Mouse (Mus musculus): Measurements from ENCODE around the gene Adgrf5. TPM values are rescaled to one million over a fixed set of nuclear protein-coding genes. Genes with fewer than 3 reads are reported as not detected.
A peak's percentile ranks its signal among the peaks of the same experiment; 100 is the strongest.

Adgrf5 gene
- not detected in 2 replicates for polyA plus RNA-seq (2012; ENCODE audit: insufficient read depth, insufficient read length, low replicate concordance, missing spikeins)

DNA sequence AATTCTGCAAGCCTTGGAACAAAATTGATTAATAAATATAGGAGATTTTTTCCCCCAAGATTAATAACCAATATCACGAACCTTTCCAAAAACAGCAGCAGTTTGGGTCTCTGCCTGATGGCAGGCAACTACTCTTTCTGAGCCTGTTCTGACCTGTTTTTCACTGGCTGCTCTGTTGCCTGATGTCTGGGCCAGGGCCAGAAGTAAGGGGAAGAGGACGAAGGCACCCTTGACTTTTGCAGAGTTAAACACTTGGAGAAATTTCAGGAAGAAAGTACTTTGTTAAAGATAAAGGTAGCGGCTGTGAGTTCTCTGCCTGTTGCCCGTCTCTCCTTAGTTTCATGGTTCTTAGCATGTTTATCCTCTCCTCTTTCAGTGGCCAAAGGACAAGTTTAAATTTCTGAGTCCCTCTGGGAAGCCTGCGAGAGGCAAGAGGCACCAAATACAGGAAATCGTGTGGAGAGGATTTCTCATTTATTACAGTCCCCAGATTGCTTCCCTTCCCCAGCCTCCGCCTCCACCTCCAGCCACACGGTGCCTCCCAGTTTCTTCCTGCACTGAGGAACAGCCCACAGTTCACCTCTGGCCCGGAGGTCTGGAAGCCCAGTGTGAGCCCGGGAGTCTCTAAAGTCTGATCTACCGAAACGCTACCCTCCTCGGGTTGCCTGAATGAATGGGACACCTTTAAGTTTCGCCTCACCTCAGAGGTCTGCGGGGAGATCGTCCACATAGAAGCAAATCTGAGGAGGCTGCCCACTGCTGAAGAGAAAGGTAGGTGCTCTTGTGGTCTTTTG is at the start of gene Adgrf5:
Gene Adgrf5 (plus strand): TSS at position 626 of the 794 bp plus-strand sequence.
- WGBS, result 65% methylated on average over 16 of the region's 16 CpGs
- no peaks in the 10 kb centered on the region for H3K4me1 ChIP-seq (ENCODE audit: control insufficient read depth, insufficient read depth, low read length)
- no peak within 1 kb of the TSS for H3K27ac ChIP-seq (ENCODE audit: insufficient read depth, low read depth, low read length)
- peak within 1 kb of the TSS; percentile 18; the same call in 1 of the 2 replicates for H3K4me3 ChIP-seq (ENCODE audit: insufficient read depth, low read depth, low read length)
- TF ChIP-seq CTCF (IDR thresholded peaks at IDR 0.05; ENCODE audit: insufficient read depth, low read depth, low read length), result no peak
- no peak; the same call in 1 of the 2 replicates for TF ChIP-seq POLR2A (IDR thresholded peaks at IDR 0.05; ENCODE audit: insufficient read depth, low read depth, low read length)

DNA sequence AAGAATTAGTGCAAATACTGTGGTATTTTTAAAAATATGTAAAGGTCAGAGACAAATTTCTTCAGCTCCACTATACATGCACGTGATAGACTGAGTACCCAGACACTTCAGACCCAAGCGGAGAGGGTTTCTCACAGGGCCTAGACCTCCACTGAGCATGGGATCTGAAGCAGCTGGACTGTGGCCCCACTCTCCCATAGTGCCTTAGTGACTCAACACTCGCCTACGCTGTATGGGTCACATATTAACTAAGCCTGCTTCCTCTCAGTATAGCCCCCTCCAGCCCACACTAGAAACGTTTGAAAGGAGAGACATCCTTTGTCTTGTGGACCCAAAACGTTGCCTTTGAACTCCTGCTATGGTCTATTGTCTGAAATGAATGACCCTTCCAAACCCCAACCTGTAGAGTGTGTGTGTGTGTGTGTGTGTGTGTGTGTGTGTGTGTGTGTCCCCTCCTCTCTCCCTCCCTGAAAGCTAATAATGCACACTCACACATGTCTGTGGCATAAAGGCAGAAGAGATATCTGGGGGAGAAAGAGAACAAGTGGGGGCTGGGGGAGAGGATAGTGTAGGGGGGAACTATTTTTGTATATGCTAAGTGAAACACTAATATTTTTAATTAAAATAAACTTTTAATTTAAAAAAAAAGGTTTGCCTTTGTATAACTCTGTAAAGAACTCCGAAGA is 34.1 kb upstream of the Adgrf5 start:
- 61% methylated on average over 7 of the region's 7 CpGs for WGBS
- Histone ChIP-seq H3K4me3 (ENCODE audit: insufficient read depth, low read depth, low read length) (no peak overlapping the region), H3K4me1 (ENCODE audit: control insufficient read depth, insufficient read depth, low read length) (peaks cover 2% of the 10 kb centered on the region; the same call in 1 of the 2 replicates), H3K27ac (ENCODE audit: insufficient read depth, low read depth, low read length) (no peak overlapping the region)
- TF ChIP-seq POLR2A (IDR thresholded peaks at IDR 0.05; ENCODE audit: insufficient read depth, low read depth, low read length), result no peak
- no peak for TF ChIP-seq CTCF (IDR thresholded peaks at IDR 0.05; ENCODE audit: insufficient read depth, low read depth, low read length)

DNA sequence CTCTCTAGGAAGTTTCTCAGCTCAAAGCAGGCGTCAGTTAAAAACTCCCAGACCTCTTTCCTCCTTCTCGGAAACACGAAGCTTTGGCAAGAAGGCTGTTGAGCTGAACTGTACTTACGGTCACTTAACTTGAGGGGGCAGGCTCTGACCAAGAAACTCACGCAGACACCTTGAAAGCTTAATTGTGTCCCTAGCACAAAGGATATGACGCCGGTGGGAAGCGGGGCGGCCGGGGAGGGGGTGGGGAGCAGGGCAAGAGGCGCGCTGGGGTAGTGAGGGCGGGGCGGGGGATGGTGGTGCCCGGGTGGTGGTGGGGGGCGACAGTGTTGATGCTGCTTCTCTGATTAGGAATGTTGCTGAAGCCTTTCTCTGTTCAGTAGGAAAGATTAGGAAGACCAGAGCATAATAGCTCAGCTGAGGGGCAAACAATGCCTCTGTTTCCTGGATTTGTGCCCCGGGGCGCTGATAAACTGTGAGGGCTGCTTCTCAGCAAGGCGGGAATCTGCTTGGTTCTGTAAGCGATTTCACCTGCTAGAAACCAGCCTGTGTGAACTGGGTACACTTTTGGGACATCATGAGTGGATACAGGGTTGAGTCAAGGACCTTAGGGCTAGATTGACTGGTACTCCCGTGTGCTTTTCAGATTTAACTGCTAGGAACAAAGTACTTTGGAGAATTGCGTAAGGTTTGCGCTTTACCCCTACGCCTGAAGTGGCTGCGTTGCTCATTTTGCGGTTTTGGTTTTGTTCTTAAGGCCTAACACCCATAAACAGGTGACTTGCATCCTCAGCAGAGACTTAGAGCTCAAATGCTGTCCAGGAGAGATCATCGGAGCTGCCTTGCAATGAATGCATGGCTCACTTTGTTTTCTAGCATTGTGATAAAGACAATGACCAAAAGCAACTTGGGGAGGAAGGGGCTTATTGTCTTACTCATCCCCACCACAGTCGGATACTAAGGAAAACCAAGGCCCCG is 33.2 kb upstream of the Adgrf5 start:
- Histone ChIP-seq H3K4me1 (ENCODE audit: control insufficient read depth, insufficient read depth, low read length) (peaks cover 2% of the 10 kb centered on the region; the same call in 1 of the 2 replicates), H3K4me3 (ENCODE audit: insufficient read depth, low read depth, low read length) (no peak overlapping the region), H3K27ac (ENCODE audit: insufficient read depth, low read depth, low read length) (no peak overlapping the region)
- TF ChIP-seq POLR2A (IDR thresholded peaks at IDR 0.05; ENCODE audit: insufficient read depth, low read depth, low read length), result no peak
- TF ChIP-seq CTCF (IDR thresholded peaks at IDR 0.05; ENCODE audit: insufficient read depth, low read depth, low read length), result no peak
- WGBS, result 22% methylated on average over 29 of the region's 29 CpGs

DNA sequence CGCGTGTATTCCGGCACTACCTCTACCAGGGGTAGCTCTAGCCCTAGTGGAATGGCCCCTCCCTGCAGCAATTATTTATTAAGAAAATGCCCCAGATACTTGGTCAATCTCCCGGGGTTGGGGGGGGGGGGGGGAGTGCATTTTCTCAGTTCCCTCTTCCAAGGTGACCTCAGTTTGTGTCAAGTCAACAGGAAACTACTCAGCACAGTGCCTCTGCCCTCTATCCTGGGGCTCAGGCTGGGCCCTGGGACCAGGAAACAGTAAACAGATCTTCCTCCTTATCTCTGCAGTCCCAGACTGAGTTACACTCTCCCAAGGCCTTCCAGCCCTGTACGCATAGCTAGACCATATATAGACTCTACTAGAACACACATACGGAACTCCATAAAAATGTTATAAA is 32.4 kb upstream of the Adgrf5 start:
- Histone ChIP-seq H3K4me3 (ENCODE audit: insufficient read depth, low read depth, low read length) (no peak overlapping the region), H3K27ac (ENCODE audit: insufficient read depth, low read depth, low read length) (no peak overlapping the region), H3K4me1 (ENCODE audit: control insufficient read depth, insufficient read depth, low read length) (peaks cover 2% of the 10 kb centered on the region; the same call in 1 of the 2 replicates)
- TF ChIP-seq POLR2A (IDR thresholded peaks at IDR 0.05; ENCODE audit: insufficient read depth, low read depth, low read length) (no peak), CTCF (IDR thresholded peaks at IDR 0.05; ENCODE audit: insufficient read depth, low read depth, low read length) (no peak)
- 87% methylated on average over 6 of the region's 6 CpGs for WGBS

DNA sequence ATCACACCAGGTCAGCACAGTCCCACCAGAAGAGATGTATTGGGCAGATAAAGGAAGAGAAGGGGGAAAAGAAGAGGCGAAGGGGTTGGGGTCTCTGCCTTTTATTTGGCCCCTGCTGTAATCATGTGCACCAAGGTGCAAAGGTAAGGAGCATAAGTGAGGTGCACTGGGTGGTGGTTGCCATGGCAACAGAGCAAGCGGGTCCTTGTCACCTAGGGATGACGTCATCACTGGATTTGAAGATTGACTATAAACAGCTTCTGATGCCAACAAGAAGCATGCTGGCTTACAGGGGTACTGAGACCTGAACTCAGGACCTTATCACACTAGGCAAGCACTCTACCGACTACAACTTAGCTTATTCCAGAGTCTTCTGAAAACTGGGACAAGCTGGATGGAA is 31.0 kb upstream of the Adgrf5 start:
- Histone ChIP-seq H3K4me3 (ENCODE audit: insufficient read depth, low read depth, low read length) (no peak overlapping the region), H3K4me1 (ENCODE audit: control insufficient read depth, insufficient read depth, low read length) (peaks cover 2% of the 10 kb centered on the region; the same call in 1 of the 2 replicates), H3K27ac (ENCODE audit: insufficient read depth, low read depth, low read length) (no peak overlapping the region)
- WGBS, result 87% methylated on average over 4 of the region's 4 CpGs
- no peak for TF ChIP-seq POLR2A (IDR thresholded peaks at IDR 0.05; ENCODE audit: insufficient read depth, low read depth, low read length)
- no peak for TF ChIP-seq CTCF (IDR thresholded peaks at IDR 0.05; ENCODE audit: insufficient read depth, low read depth, low read length)

DNA sequence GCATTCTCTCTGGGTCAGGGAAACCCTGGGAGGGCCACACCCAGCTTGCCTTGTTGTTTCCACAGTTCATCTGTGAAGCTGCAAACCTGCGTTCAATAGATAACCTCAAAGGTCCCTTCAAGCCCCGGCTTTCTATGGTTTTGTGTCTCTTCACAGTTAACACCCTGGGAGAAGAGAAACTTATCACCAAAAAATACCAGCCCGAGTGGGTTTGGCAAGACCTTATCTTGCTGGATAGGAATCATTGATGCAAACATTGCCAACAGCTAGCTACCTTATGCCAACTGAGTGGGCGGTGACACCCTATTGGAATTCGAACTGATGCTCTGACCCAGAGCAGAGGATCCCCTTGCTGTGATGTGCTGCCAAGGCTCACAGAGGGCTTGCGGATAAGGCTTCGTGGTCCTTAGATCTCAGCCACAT is 30.5 kb upstream of the Adgrf5 start:
- 81% methylated on average over 7 of the region's 7 CpGs for WGBS
- Histone ChIP-seq H3K27ac (ENCODE audit: insufficient read depth, low read depth, low read length) (no peak overlapping the region), H3K4me3 (ENCODE audit: insufficient read depth, low read depth, low read length) (no peak overlapping the region), H3K4me1 (ENCODE audit: control insufficient read depth, insufficient read depth, low read length) (peaks cover 2% of the 10 kb centered on the region; the same call in 1 of the 2 replicates)
- TF ChIP-seq CTCF (IDR thresholded peaks at IDR 0.05; ENCODE audit: insufficient read depth, low read depth, low read length) (no peak), POLR2A (IDR thresholded peaks at IDR 0.05; ENCODE audit: insufficient read depth, low read depth, low read length) (no peak)

DNA sequence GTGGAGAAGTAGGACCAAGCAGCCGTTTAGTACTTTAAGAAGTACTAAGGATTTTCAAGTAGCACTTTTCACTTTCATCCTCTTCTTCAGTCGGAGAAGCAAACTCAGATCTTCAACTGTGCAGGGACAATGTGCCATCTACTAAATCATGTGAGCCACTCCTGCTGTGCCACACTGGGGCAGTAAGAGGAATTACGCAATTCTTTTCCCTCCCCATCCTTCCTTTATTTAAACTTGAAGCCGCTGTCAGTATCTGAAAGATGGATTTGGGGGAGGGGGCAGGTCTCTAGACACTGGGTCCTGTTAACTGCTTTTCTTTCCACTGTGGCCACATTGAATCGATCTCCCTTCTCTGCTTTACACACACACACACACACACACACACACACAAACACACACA is 27.6 kb upstream of the Adgrf5 start:
- H3K4me3 ChIP-seq (ENCODE audit: insufficient read depth, low read depth, low read length), result no peak overlapping the region
- WGBS, result 52% methylated on average over 5 of the region's 5 CpGs
- H3K27ac ChIP-seq (ENCODE audit: insufficient read depth, low read depth, low read length), result no peak overlapping the region
- TF ChIP-seq POLR2A (IDR thresholded peaks at IDR 0.05; ENCODE audit: insufficient read depth, low read depth, low read length) (no peak), CTCF (IDR thresholded peaks at IDR 0.05; ENCODE audit: insufficient read depth, low read depth, low read length) (no peak)
- H3K4me1 ChIP-seq (ENCODE audit: control insufficient read depth, insufficient read depth, low read length), result no peaks in the 10 kb centered on the region

DNA sequence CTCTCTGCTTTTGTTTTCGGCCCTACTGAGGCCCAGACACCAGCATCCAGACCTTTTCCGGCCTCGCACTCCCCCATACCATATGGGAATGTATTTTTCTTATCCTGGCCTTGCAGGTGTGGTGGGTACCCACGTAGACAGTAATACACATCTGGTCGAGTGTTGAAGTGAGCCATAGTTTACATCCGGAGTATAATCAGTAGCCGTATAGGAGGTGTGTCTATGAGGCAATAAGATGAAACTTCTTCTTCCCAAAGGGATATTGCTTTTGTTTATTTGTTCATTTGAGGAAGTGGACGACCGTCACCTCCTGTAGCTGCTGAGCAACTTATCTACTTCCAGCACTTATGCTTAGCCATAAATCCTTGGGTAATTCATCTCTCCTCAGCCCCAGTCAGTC is 26.2 kb upstream of the Adgrf5 start:
- TF ChIP-seq POLR2A (IDR thresholded peaks at IDR 0.05; ENCODE audit: insufficient read depth, low read depth, low read length) (no peak), CTCF (IDR thresholded peaks at IDR 0.05; ENCODE audit: insufficient read depth, low read depth, low read length) (no peak)

More for the DNA sequence above, 26.2 kb upstream of the Adgrf5 start:
- Histone ChIP-seq H3K4me3 (ENCODE audit: insufficient read depth, low read depth, low read length) (no peak overlapping the region), H3K4me1 (ENCODE audit: control insufficient read depth, insufficient read depth, low read length) (no peaks in the 10 kb centered on the region), H3K27ac (ENCODE audit: insufficient read depth, low read depth, low read length) (no peak overlapping the region)
- WGBS, result 87% methylated on average over 9 of the region's 9 CpGs

Measured in olfactory bulb, adult 2 months (tissue).